Mouse (Mus musculus): ENCODE measurements around the gene Pramel6.
"Not testable (repeated sequence)": the region's sequence is repeated elsewhere in the genome, so short reads cannot be mapped to it uniquely, and the experiment has no call there.

DNA sequence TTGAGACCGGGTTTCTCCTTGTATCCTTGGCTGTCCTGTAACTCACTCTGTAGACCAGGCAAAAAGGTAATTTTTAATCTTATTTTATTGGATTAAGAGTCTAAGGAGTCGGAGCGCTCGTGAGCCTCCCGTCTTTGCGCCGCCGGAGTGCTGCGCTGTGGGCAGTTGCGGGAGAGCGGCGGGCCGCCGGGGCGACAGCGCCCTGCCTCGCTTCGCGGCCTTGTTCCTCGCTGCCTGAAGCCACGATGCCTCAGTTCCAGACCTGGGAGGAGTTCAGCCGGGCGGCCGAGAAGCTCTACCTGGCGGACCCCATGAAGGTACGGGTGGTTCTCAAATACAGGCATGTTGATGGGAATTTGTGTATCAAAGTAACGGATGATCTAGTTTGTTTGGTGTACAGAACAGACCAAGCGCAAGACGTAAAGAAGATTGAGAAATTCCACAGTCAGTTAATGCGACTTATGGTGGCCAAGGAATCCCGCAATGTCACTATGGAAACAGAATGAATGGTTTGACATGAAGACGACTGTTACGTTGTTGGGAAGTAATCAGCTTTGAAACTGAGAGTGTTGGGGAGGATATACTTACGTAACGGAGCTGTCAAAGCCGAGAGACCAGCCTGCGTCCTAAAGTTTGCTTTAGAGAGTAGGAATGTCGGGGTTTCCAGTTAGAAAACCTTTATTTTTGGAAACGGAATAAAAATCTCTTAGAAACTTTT lies 19.7 kb downstream of the Pramel6 start:
- TF ChIP-seq CTCF, POLR2A (IDR thresholded peaks at IDR 0.05; ENCODE audit: insufficient read depth, low read depth, low read length): not testable (repeated sequence)
